8 mouse cellular contexts compared by ENCODE assay signal in genomic region chr12:70234938-70235484, GRCm38 (mm10). TPM values are rescaled to one million over a fixed set of nuclear protein-coding genes. Genes with fewer than 3 reads are reported as not detected.
DNase-seq lines count a peak whose midpoint lies in the region; ATAC-seq and TF ChIP-seq lines count a peak whose summit lies in the region.

No protein-coding gene starts in this region.

- peak; percentile 93 for TF ChIP-seq CTCF in layer of hippocampus, adult 2 months (conservative IDR thresholded peaks at IDR 0.05)

- H3K4me1 ChIP-seq in forebrain, embryonic 14.5 days (ENCODE audit: control insufficient read depth, insufficient read depth, low read length), result peaks cover 9% of the 10 kb centered on the region
- peaks cover 19% of the 10 kb centered on the region for H3K4me1 ChIP-seq in hindbrain, embryonic 10.5 days (replicated peaks)

- H3K27ac ChIP-seq in layer of hippocampus, adult 2 months, result peak overlapping the region; percentile 58
- peak overlapping the region; percentile 33; the same call in 1 of the 2 replicates for H3K27ac ChIP-seq in forebrain, embryonic 14.5 days (ENCODE audit: low read depth, low read length)
- H3K27ac ChIP-seq in hindbrain, embryonic 10.5 days, result peak overlapping the region; percentile 83

- 5% methylated on average over 13 of the region's 13 CpGs for WGBS in forebrain, embryonic 14.5 days
- WGBS in hindbrain, embryonic 10.5 days, result 18% methylated on average over 13 of the region's 13 CpGs

- peak; percentile 78 for ATAC-seq in forebrain, embryonic 14.5 days
- peak; percentile 62 for ATAC-seq in megakaryocyte progenitor cell, adult 5-6 weeks (replicated peaks; ENCODE audit: poor library complexity)

- no peaks in the 10 kb centered on the region for H3K27me3 ChIP-seq in forebrain, embryonic 14.5 days (replicated peaks; ENCODE audit: control insufficient read depth, insufficient read depth, low read length)
- peaks cover 4% of the 10 kb centered on the region; the same call in 1 of the 2 replicates for H3K27me3 ChIP-seq in hindbrain, embryonic 10.5 days (ENCODE audit: insufficient read depth, poor library complexity, severe bottlenecking)

- intact Hi-C loops in left cerebral cortex, postnatal 14 days (cut with DNase I), result loop anchor here (5.0 to 10.0 kb wide), 2 partner anchors 197 to 680 kb away; no protein-coding TSS in a partner anchor

- H3K36me3 ChIP-seq in forebrain, embryonic 14.5 days (ENCODE audit: control insufficient read depth, insufficient read depth, low read length), result no peaks in the 10 kb centered on the region
- H3K36me3 ChIP-seq in hindbrain, embryonic 10.5 days, result no peaks in the 10 kb centered on the region

- DNase-seq in layer of hippocampus, adult 2 months (ENCODE audit: low spot score in 2 of 2), result peak; percentile 64 to 80
- no peak for DNase-seq in layer of hippocampus, adult 9-11 months
- DNase-seq in cerebellum, adult 18-20 months, result peak; percentile 70 to 78
- DNase-seq in forebrain, embryonic 14.5 days (ENCODE audit: low spot score), result peak; percentile 91
- peak; percentile 81 for DNase-seq in hindbrain, embryonic 10.5 days (ENCODE audit: low spot score)
- peak; percentile 77 to 83 for DNase-seq in left cerebral cortex, postnatal 14 days (ENCODE audit: low spot score in 2 of 2)
- DNase-seq in spleen, adult 12 weeks (ENCODE audit: low spot score), result peak; percentile 27

- peak overlapping the region; percentile 51 for H3K9ac ChIP-seq in forebrain, embryonic 14.5 days (ENCODE audit: low read length)

- peak overlapping the region; percentile 50 for H3K4me3 ChIP-seq in layer of hippocampus, adult 2 months
- H3K4me3 ChIP-seq in forebrain, embryonic 14.5 days (ENCODE audit: low read depth, low read length), result peak overlapping the region; percentile 22
- peak overlapping the region; percentile 47 for H3K4me3 ChIP-seq in hindbrain, embryonic 10.5 days

- peak overlapping the region; percentile 58 for H3K4me2 ChIP-seq in forebrain, embryonic 14.5 days (ENCODE audit: low read length)

- no peaks in the 10 kb centered on the region for H3K9me3 ChIP-seq in forebrain, embryonic 14.5 days (replicated peaks; ENCODE audit: control insufficient read depth, low read length)
- no peaks in the 10 kb centered on the region for H3K9me3 ChIP-seq in hindbrain, embryonic 10.5 days

RNA-seq across cellular contexts. Expression of gene Pygl, which starts 3.7 kb away (rescaled TPM):
- 1 to 10 TPM; 4.2 to 4.5 TPM for total RNA-seq in layer of hippocampus, adult 2 months (2021)
- 4.9 and 6.1 TPM in 2 replicates for polyA plus RNA-seq in forebrain, embryonic 14.5 days (2014; fragmentation: Nextera tagmentation; extraction: Ambion mirVana)
- polyA plus RNA-seq in hindbrain, embryonic 10.5 days (2016; fragmentation: Nextera tagmentation; extraction: Ambion mirVana), result 9.3 and 10.0 TPM in 2 replicates
- 1 to 10 TPM; 2.2 to 3.1 TPM for total RNA-seq in left cerebral cortex, postnatal 14 days (2021)
- total RNA-seq in megakaryocyte progenitor cell, adult 5-6 weeks (2015), result 49.7 and 62.0 TPM in 2 replicates
- 112 and 130 TPM in 2 replicates for total RNA-seq in megakaryocyte progenitor cell, adult 5-6 weeks (2017)

Comparison
In these comparisons a context has a peak if more than half of its experiments do, and no peak if none do; other contexts are left out.
1. H3K27ac ChIP-seq: peak in every context shown above with its lines; median percentile 83 in hindbrain, embryonic 10.5 days; 58 in layer of hippocampus, adult 2 months; 33 in forebrain, embryonic 14.5 days.
2. RNA of gene Pygl, which starts 3.7 kb away (total RNA-seq): 49.7 to 130 TPM in megakaryocyte progenitor cell, adult 5-6 weeks; 4.2 to 4.5 TPM in layer of hippocampus, adult 2 months and 2.2 to 3.1 TPM in left cerebral cortex, postnatal 14 days; every median in the first group is over 4 times any median in the second.
3. Peak in every context shown above with its lines, with median percentiles within 50 percentile points of each other: H3K4me3 ChIP-seq.